Mouse (Mus musculus) heart, embryonic 16.5 days (tissue): ENCODE measurements around the gene Nab2. TPM values are rescaled to one million over a fixed set of nuclear protein-coding genes. Genes with fewer than 3 reads are reported as not detected.
A peak's percentile ranks its signal among the peaks of the same experiment; 100 is the strongest.

Experiments
- ATAC-seq: fragments of 200-750 bp; cut with Nextera tagmentation; replicated peaks from 2 replicates; pipeline ENCODE4 v1.8.0; 2017; ENCODE audit warnings: moderate number of reproducible peaks; ENCODE audit not compliant: insufficient read depth, low FRiP score; ENCODE audit errors: extremely low read depth
- H3K27ac ChIP-seq: fragments of 300-500 bp; sonication (generic); 2 replicates; pipeline ENCODE4 v1.5.1; 2014; ENCODE audit warnings: mild to moderate bottlenecking, low read length, control low read depth, moderate library complexity
- H3K27me3 ChIP-seq: fragments of 300-500 bp; sonication (generic); 2 replicates; pipeline ENCODE4 v1.6.1; 2014; ENCODE audit warnings: low read length, mixed read lengths; ENCODE audit not compliant: control insufficient read depth, insufficient read depth
- H3K36me3 ChIP-seq: fragments of 300-500 bp; sonication (generic); 2 replicates; pipeline ENCODE4 v1.6.1; 2014; ENCODE audit not compliant: control insufficient read depth, insufficient read depth
- H3K4me1 ChIP-seq: fragments of 300-500 bp; sonication (generic); 2 replicates; pipeline ENCODE4 v1.6.1; 2014; ENCODE audit warnings: low read length, mixed read lengths; ENCODE audit not compliant: control insufficient read depth, insufficient read depth
- H3K4me2 ChIP-seq: fragments of 300-500 bp; sonication (generic); 2 replicates; pipeline ENCODE4 v1.6.1; 2014; ENCODE audit warnings: low read depth, mild to moderate bottlenecking, control low read depth, low read length
- H3K4me3 ChIP-seq: fragments of 300-500 bp; sonication (generic); 2 replicates; pipeline ENCODE4 v1.5.1; 2014; ENCODE audit warnings: mild to moderate bottlenecking, control low read depth, low read length
- H3K9ac ChIP-seq: fragments of 300-500 bp; sonication (generic); 2 replicates; pipeline ENCODE4 v1.6.1; 2014; ENCODE audit warnings: low read length, control low read depth
- H3K9me3 ChIP-seq: fragments of 300-500 bp; sonication (generic); replicated peaks from 2 replicates; pipeline ENCODE4 v1.6.1; 2016; ENCODE audit warnings: low read length; ENCODE audit not compliant: control insufficient read depth
- WGBS: fragments of 180-500 bp; shearing (Covaris S2); extraction: QIAGEN DNeasy Blood & Tissue Kit; methylation state at CpG from one replicate; pipeline ENCODE4 v1.1.7; 2014; 5-methylcytosine and 5-hydroxymethylcytosine counted together
- polyA plus RNA-seq: library from polyadenylated mRNA; unstranded; fragments of >200 nt; fragmentation: Nextera tagmentation; extraction: Ambion mirVana; gene quantifications from 2 replicates; pipeline ENCODE4 v1.2.1, GENCODE M21; 2015

Nab2 gene
- polyA plus RNA-seq, 1 experiment from 2014 or later = 10.9 TPM

DNA sequence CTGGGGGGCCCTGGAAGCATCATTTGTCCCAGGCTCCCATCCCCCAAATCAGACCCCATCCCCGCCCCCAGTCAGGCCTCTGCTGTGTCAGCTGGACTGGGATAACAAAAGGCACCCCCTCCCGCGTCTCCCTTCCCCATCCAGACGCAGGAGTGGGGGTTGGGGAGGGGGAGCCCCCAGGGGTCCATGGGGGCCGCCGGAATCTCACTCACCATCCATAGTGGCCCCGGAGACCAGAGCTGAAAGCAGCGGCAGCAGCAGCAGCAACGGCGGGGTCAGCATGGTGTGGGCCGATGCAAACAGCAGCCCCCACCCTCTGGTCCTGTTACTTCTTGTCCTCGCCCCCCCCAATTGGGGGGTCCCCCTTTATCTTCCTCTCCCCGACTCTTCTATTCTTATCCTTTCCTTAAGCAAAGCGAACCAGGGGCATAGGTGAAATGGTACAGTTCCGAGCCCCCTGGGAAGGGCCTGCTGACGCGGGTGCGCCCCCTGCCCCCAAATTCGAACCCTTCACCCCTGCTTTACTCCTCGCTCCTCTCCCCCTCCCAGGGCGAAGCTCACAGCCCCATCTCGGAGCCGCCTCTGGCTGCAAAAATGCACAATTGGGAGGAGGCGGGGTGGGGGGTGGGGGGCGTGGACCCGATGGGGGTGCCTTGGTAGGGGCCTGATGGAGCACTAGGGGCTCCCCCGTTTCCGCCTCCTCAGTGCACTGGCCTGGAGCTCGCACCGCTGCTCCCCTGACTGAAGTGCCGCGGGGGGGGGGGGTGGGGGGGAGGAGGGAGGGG is 47.8 kb downstream of the Nab2 start, which contains the start of gene Lrp1:
Gene Lrp1, minus strand, starts transcription at position 743 of the 785 bp plus-strand sequence.
- Histone ChIP-seq H3K4me1 (peaks cover 25% of the 10 kb centered on the region), H3K27ac (peak within 1 kb of the TSS; percentile 82), H3K27me3 (no peaks in the 10 kb centered on the region), H3K9ac (peak within 1 kb of the TSS; percentile 77), H3K4me2 (peak within 1 kb of the TSS; percentile 78), H3K4me3 (peak within 1 kb of the TSS; percentile 62), H3K36me3 (no peaks in the 10 kb centered on the region), H3K9me3 (no peaks in the 10 kb centered on the region; the same call in 1 of the 2 replicates)
- 3% methylated on average over 30 of the region's 32 CpGs for WGBS
- peak; percentile 24 for ATAC-seq

DNA sequence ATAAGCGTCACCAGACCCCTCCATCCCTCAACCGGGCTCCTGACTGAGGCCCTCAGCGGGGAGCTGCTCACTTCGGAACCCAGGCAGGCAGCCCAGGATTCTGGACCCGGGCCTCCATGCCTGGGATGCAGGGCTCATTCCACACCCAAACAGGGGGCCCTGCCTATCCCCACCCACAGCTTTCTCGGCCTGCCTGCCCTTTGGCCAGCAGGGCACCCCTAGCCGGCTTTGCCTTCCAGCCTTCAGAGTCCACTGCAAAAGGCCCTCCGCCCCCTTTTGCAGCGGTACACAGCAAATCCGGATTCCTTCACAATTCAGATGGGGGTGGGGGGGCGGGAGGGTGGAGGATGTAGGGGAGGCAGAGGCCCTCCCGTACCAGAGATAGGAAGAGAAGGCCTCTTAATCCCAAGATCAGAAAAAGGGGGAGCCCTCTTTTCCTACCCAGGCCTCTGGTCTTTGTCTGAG is 48.4 kb downstream of the Nab2 start:
- Histone ChIP-seq H3K9ac (peak overlapping the region; percentile 77), H3K9me3 (no peaks in the 10 kb centered on the region; the same call in 1 of the 2 replicates), H3K27me3 (no peaks in the 10 kb centered on the region), H3K4me3 (peak overlapping the region; percentile 62), H3K4me1 (peaks cover 31% of the 10 kb centered on the region), H3K4me2 (peak overlapping the region; percentile 78), H3K27ac (peak overlapping the region; percentile 75), H3K36me3 (no peaks in the 10 kb centered on the region)
- WGBS = 10% methylated on average over 11 of the region's 12 CpGs
- ATAC-seq = no peak

DNA sequence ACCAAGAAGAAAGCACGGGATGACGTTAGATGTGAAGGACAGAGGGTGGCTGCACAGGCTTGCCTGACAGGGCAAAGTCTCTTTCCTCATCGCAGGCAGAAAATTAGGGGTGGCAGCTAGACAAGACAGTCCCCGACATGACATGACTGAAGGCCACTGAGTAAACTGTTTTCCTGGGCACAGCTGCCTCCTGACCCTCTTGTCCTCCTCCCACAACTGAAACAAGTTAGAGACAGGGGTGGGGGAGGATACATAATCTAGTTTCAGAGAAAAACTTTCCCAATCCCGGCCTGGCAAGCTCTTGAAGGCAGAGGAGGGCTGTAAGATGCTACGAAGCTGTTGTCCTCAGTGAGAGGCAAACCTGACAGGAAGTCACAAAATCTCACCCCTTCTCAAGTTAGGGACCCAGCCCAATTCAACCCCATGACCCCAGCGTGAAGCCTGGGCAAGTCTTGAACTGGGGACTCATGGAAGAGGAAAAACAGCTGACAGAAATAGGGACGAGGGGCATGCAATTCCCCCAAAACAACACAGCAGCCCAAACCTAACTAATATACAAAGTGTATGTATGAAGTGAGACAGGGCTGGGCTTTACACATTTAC is 49.1 kb downstream of the Nab2 start:
- Histone ChIP-seq H3K4me3 (peak overlapping the region; percentile 62), H3K9me3 (no peaks in the 10 kb centered on the region; the same call in 1 of the 2 replicates), H3K27ac (no peak overlapping the region), H3K9ac (peak overlapping the region; percentile 35; the same call in 1 of the 2 replicates), H3K4me2 (peak overlapping the region; percentile 78), H3K4me1 (peaks cover 34% of the 10 kb centered on the region), H3K36me3 (no peaks in the 10 kb centered on the region), H3K27me3 (no peaks in the 10 kb centered on the region)
- ATAC-seq = no peak
- 41% methylated on average over 8 of the region's 8 CpGs for WGBS

DNA sequence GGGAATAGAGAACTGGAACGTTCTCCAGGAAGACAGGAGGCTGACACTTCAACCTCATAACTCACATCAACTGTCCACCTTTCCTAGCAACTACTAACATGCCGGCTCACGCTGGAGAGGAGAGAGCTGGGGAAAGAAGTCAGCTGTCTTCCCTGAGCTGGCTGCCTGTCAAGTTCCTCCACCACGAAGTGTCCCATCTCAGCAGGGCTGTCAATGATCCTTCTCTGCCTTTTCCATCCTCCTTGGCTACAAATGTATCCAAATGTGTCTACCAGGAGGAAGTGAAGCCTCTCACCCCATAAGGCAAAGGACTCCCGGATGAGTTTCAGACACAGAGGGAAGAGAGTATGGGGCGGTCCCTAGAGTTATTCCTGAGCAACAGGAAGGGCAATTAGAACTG is 50.2 kb downstream of the Nab2 start:
- Histone ChIP-seq H3K27ac (no peak overlapping the region), H3K4me2 (peak overlapping the region; percentile 78), H3K9ac (no peak overlapping the region), H3K4me1 (peaks cover 34% of the 10 kb centered on the region), H3K36me3 (no peaks in the 10 kb centered on the region), H3K27me3 (no peaks in the 10 kb centered on the region), H3K9me3 (no peaks in the 10 kb centered on the region), H3K4me3 (no peak overlapping the region)
- no peak for ATAC-seq
- WGBS = 33% methylated on average over 6 of the region's 6 CpGs

DNA sequence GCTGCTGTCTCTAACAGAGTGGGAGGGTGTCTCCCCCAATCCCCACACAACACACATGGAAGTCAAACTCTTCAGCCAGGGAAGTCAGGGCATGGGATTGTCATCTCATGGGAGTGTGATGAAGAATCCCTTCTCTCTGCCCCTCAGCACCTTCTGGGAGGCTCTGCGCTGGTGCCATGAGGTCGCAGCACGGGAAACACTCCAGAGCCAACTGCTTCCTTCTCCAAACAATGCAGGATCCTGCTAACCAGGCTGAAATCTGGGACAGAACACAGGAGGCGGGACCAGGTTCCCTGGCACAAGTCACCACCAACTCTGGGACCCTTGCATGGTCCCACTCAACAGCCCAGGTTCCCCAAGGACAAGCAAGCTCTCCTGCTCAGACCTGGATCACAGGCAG is 51.1 kb downstream of the Nab2 start:
- H3K4me1 ChIP-seq = peaks cover 32% of the 10 kb centered on the region
- no peak overlapping the region; the same call in 1 of the 2 replicates for H3K9ac ChIP-seq
- H3K27ac ChIP-seq = no peak overlapping the region
- H3K4me3 ChIP-seq = no peak overlapping the region
- H3K9me3 ChIP-seq = no peaks in the 10 kb centered on the region
- H3K36me3 ChIP-seq = no peaks in the 10 kb centered on the region
- H3K27me3 ChIP-seq = no peaks in the 10 kb centered on the region
- ATAC-seq = no peak
- WGBS = 52% methylated on average over 4 of the region's 4 CpGs
- H3K4me2 ChIP-seq = no peak overlapping the region

DNA sequence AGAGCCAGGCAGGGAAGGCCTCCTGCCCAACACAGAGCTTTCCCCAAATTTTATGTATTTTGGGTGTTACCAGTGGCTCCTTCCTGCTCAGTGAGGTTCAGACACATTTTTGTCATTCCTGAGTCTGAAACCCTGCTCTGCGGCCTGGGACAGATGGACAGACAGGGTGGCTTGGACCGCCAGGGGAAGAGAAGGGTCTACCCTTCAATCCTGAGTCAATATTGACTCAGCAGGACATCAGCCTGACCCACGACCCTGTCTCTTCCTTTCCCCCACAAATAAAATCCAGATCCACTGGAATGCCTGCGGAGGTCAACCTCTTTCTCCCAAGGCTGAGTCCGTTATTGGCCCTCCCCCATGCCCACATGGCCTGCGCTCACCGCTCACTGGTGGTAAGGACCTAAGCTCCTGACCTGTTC is 52.1 kb downstream of the Nab2 start:
- H3K9ac ChIP-seq = no peak overlapping the region
- H3K4me3 ChIP-seq = no peak overlapping the region
- WGBS = 52% methylated on average over 7 of the region's 7 CpGs
- no peaks in the 10 kb centered on the region for H3K27me3 ChIP-seq
- no peak overlapping the region for H3K4me2 ChIP-seq
- H3K9me3 ChIP-seq = no peaks in the 10 kb centered on the region
- no peak for ATAC-seq
- peaks cover 3% of the 10 kb centered on the region; the same call in 1 of the 2 replicates for H3K36me3 ChIP-seq
- peaks cover 31% of the 10 kb centered on the region for H3K4me1 ChIP-seq
- peak overlapping the region; percentile 55 for H3K27ac ChIP-seq

DNA sequence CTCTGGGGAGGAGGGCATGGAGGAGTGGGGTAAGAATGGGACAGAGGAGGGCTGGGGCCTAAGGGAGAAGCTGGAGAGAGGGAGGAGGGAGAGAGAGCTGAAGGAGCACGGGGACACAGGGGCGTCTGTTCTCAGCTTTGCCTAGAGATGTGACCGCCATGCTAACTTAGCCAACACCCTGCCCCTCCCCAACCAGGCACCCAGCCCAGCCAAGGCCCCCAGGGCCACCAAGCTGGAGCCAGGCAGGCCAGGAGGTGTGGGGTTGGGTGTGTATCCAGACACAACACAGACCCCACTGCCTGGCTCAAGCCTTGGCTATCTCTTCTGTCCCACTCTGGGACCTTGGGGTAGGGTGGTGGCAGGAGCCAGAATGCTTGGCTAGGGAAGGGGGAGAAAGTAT is 52.8 kb downstream of the Nab2 start:
- Histone ChIP-seq H3K9ac (peak overlapping the region; percentile 23; the same call in 1 of the 2 replicates), H3K4me3 (no peak overlapping the region), H3K4me2 (no peak overlapping the region), H3K4me1 (peaks cover 31% of the 10 kb centered on the region), H3K27ac (peak overlapping the region; percentile 68), H3K9me3 (no peaks in the 10 kb centered on the region), H3K36me3 (peaks cover 4% of the 10 kb centered on the region; the same call in 1 of the 2 replicates), H3K27me3 (no peaks in the 10 kb centered on the region)
- 64% methylated on average over 3 of the region's 3 CpGs for WGBS
- ATAC-seq = no peak

DNA sequence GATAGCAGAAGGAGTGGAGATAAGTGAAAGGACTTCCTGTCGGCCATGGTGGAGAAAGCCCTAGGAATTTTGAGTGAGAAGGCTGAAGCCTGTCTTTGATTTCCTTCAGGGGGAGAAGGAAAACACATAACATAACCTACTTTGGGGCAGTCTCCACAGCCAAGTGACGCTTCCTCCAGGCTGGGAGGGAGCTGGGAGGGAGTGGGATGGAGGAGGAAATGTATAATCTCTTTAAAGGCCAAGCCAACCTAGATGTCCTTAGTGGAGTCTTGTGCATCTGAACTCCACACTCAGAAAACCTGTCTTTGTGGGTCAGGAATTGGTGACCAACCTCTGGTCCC is 53.4 kb downstream of the Nab2 start:
- Histone ChIP-seq H3K27ac (peak overlapping the region; percentile 68), H3K9me3 (no peaks in the 10 kb centered on the region), H3K36me3 (peaks cover 4% of the 10 kb centered on the region; the same call in 1 of the 2 replicates), H3K9ac (no peak overlapping the region), H3K4me2 (no peak overlapping the region), H3K4me1 (peaks cover 31% of the 10 kb centered on the region), H3K4me3 (no peak overlapping the region), H3K27me3 (no peaks in the 10 kb centered on the region)
- peak; percentile 24; the same call in 1 of the 2 replicates for ATAC-seq
- WGBS = 26% methylated on average over 2 of the region's 2 CpGs
